Mouse (Mus musculus): ENCODE measurements at regions not wholly inside any gene's neighbourhood (a gene's known extent, or its start where the extent isn't known, plus 50 kb on each side); places are given as distances from the start of the nearest gene placed in this dataset.

GRCm38 (mm10) chr1:51607437-51607855 lies 129.2 kb upstream of the Nabp1 start:
- TF ChIP-seq CTCF (IDR thresholded peaks at IDR 0.05) (no peak), POLR2A (IDR thresholded peaks at IDR 0.05; ENCODE audit: insufficient read depth, low read depth, low read length) (no peak), EP300 (IDR thresholded peaks at IDR 0.05; ENCODE audit: insufficient read depth, low read depth, low read length) (no peak)
